Mouse (Mus musculus): ENCODE measurements around the gene Lrig1.
"Not testable (repeated sequence)": the region's sequence is repeated elsewhere in the genome, so short reads cannot be mapped to it uniquely, and the experiment has no call there.

GRCm38 (mm10) chr6:94558603-94559002 is 141.4 kb downstream of the Lrig1 start:
- not testable (repeated sequence) for TF ChIP-seq CTCF (IDR thresholded peaks at IDR 0.05; ENCODE audit: borderline replicate concordance, insufficient read depth, low read length); POLR2A (IDR thresholded peaks at IDR 0.05; ENCODE audit: low read depth, low read length)
